Mouse (Mus musculus): ENCODE results near the gene Itih5. TPM values are rescaled to one million over a fixed set of nuclear protein-coding genes. Genes with fewer than 3 reads are reported as not detected.

The Itih5 gene
- 10 to 100 TPM; 11.5 to 17.8 TPM for polyA plus RNA-seq (2017; shearing (Covaris generic))

GRCm38 (mm10) chr2:10153201-10154075 lies at the start of gene Itih5:
Gene Itih5, plus strand, starts transcription at chr2:10153571.

GRCm38 (mm10) chr2:10131296-10131695 lies 22.1 kb upstream of the Itih5 start, which contains the start of gene Itih2:
Gene Itih2, minus strand, starts transcription at chr2:10131396.

Other genes with a start within 250 kb of the Itih5 start
- 10 to 100 TPM; 15.1 to 20.9 TPM for gene Taf3, start 105.0 kb upstream of the Itih5 start, polyA plus RNA-seq (2017; shearing (Covaris generic))
- 100 to 1,000 TPM; 513 to 606 TPM for gene Atp5c1, start 73.1 kb upstream of the Itih5 start, polyA plus RNA-seq (2017; shearing (Covaris generic))
- gene Kin, start 73.0 kb upstream of the Itih5 start, polyA plus RNA-seq (2017; shearing (Covaris generic)), result 10 to 100 TPM; 36.2 to 40.4 TPM
- gene Itih2, start 22.2 kb upstream of the Itih5 start, polyA plus RNA-seq (2017; shearing (Covaris generic)), result not detected
- gene Sfmbt2, start 216.9 kb downstream of the Itih5 start, polyA plus RNA-seq (2017; shearing (Covaris generic)), result 1 to 10 TPM; 3.5 to 4.1 TPM

Data from activated CD4-positive, CD25-positive, alpha-beta regulatory T cell (primary cell).